9 mouse cellular contexts compared by ENCODE assay signal in genomic region chr10:80741146-80741545, GRCm38 (mm10). TPM values are rescaled to one million over a fixed set of nuclear protein-coding genes. Genes with fewer than 3 reads are reported as not detected.
DNase-seq lines count a peak whose midpoint lies in the region; ATAC-seq and TF ChIP-seq lines count a peak whose summit lies in the region.
"Had no signal": no experiment of that assay in that cellular context is flagged by ENCODE, and none has a peak within 500 bp of the region (broad histone marks: within the 10 kb centered on the region; RNA-seq: fewer than 3 reads in every experiment).

No protein-coding gene starts in this region.

- peaks cover 12% of the 10 kb centered on the region for H3K36me3 ChIP-seq in heart, embryonic 10.5 days
- 0 out of 2 replicates have a peak, but pooled peaks cover 4% of the 10 kb centered on the region for H3K36me3 ChIP-seq in kidney, postnatal 0 days (ENCODE audit: insufficient read depth, low read length)
- peaks cover 34% of the 10 kb centered on the region for H3K36me3 ChIP-seq in midbrain, embryonic 10.5 days

- peaks cover 43% of the 10 kb centered on the region for H3K4me1 ChIP-seq in heart, embryonic 10.5 days
- H3K4me1 ChIP-seq in kidney, postnatal 0 days (replicated peaks; ENCODE audit: insufficient read depth, low read length) = peaks cover 18% of the 10 kb centered on the region
- peaks cover 35% of the 10 kb centered on the region for H3K4me1 ChIP-seq in midbrain, embryonic 10.5 days

- WGBS in heart, embryonic 10.5 days = 25% methylated on average over 5 of the region's 5 CpGs
- WGBS in kidney, postnatal 0 days = 18% methylated on average over 5 of the region's 5 CpGs
- 37% methylated on average over 5 of the region's 5 CpGs for WGBS in midbrain, embryonic 10.5 days

- peak; percentile 5 for DNase-seq in embryo, embryonic 11 days
- no peak for DNase-seq in embryo, embryonic 10 days (ENCODE audit: low spot score)
- DNase-seq in adrenal gland, postnatal 14 days = peak; percentile 48
- DNase-seq in heart, embryonic 10.5 days (ENCODE audit: low spot score) = no peak
- peak; percentile 20 for DNase-seq in kidney, postnatal 0 days (ENCODE audit: low spot score)
- DNase-seq in midbrain, embryonic 10.5 days (ENCODE audit: low spot score) = no peak
- no peak for DNase-seq in urinary bladder, postnatal 25 days (ENCODE audit: low spot score)
- no peak for DNase-seq in right cerebral cortex, adult 18-20 months

- H3K27me3 ChIP-seq in heart, embryonic 10.5 days (ENCODE audit: insufficient read depth, poor library complexity, severe bottlenecking) = no peaks in the 10 kb centered on the region
- no peaks in the 10 kb centered on the region for H3K27me3 ChIP-seq in kidney, postnatal 0 days (ENCODE audit: insufficient read depth, low read length)
- no peaks in the 10 kb centered on the region for H3K27me3 ChIP-seq in midbrain, embryonic 10.5 days (ENCODE audit: low read depth, poor library complexity, severe bottlenecking)
- H3K27me3 ChIP-seq: Patski had no signal

- H3K4me3 ChIP-seq in heart, embryonic 10.5 days = peak overlapping the region; percentile 97
- peak overlapping the region; percentile 93 for H3K4me3 ChIP-seq in kidney, postnatal 0 days (replicated peaks; ENCODE audit: low read depth, low read length)
- peak overlapping the region; percentile 99 for H3K4me3 ChIP-seq in midbrain, embryonic 10.5 days

- peak overlapping the region; percentile 97 for H3K9ac ChIP-seq in kidney, postnatal 0 days (ENCODE audit: low read depth, low read length)

- peak overlapping the region; percentile 92 for H3K27ac ChIP-seq in heart, embryonic 10.5 days
- H3K27ac ChIP-seq in kidney, postnatal 0 days = peak overlapping the region; percentile 86; the same call in 1 of the 2 replicates
- H3K27ac ChIP-seq in midbrain, embryonic 10.5 days (replicated peaks) = peak overlapping the region; percentile 94

- TF ChIP-seq CTCF in kidney, postnatal 0 days (IDR thresholded peaks at IDR 0.05; ENCODE audit: low read depth) = no peak

- ATAC-seq in kidney, postnatal 0 days (replicated peaks; ENCODE audit: low FRiP score, low read depth) = no peak
- ATAC-seq: Patski had no signal

- H3K9me3 ChIP-seq in heart, embryonic 10.5 days = no peaks in the 10 kb centered on the region
- no peaks in the 10 kb centered on the region for H3K9me3 ChIP-seq in kidney, postnatal 0 days (replicated peaks; ENCODE audit: low read length)
- H3K9me3 ChIP-seq in midbrain, embryonic 10.5 days (replicated peaks) = no peaks in the 10 kb centered on the region

- H3K4me2 ChIP-seq in kidney, postnatal 0 days (ENCODE audit: low read length) = peak overlapping the region; percentile 91

RNA-seq across cellular contexts. Expression of gene Ap3d1, which starts 0.9 kb away (rescaled TPM):
- 80.3 and 85.6 TPM in 2 replicates for total RNA-seq in adrenal gland, postnatal 14 days (2021)
- 53.1 and 60.4 TPM in 2 replicates for polyA plus RNA-seq in heart, embryonic 10.5 days (2016; fragmentation: Nextera tagmentation; extraction: Ambion mirVana)
- polyA plus RNA-seq in kidney, postnatal 0 days (2015; fragmentation: Nextera tagmentation; extraction: Ambion mirVana) = 54.2 and 58.3 TPM in 2 replicates
- 57.1 and 62.5 TPM in 2 replicates for polyA plus RNA-seq in midbrain, embryonic 10.5 days (2016; fragmentation: Nextera tagmentation; extraction: Ambion mirVana)

RNA-seq across cellular contexts. Expression of gene Dot1l, which starts 13.9 kb away (rescaled TPM):
- total RNA-seq in adrenal gland, postnatal 14 days (2021) = 82.3 and 90.7 TPM in 2 replicates
- polyA plus RNA-seq in heart, embryonic 10.5 days (2016; fragmentation: Nextera tagmentation; extraction: Ambion mirVana) = 25.6 and 26.1 TPM in 2 replicates
- 9.7 and 9.9 TPM in 2 replicates for polyA plus RNA-seq in kidney, postnatal 0 days (2015; fragmentation: Nextera tagmentation; extraction: Ambion mirVana)
- polyA plus RNA-seq in midbrain, embryonic 10.5 days (2016; fragmentation: Nextera tagmentation; extraction: Ambion mirVana) = 19.1 and 19.8 TPM in 2 replicates

RNA-seq across cellular contexts. Expression of gene Izumo4, which starts 39.2 kb away (rescaled TPM):
- 12.1 and 12.6 TPM in 2 replicates for total RNA-seq in adrenal gland, postnatal 14 days (2021)
- 12.8 and 14.4 TPM in 2 replicates for polyA plus RNA-seq in heart, embryonic 10.5 days (2016; fragmentation: Nextera tagmentation; extraction: Ambion mirVana)
- polyA plus RNA-seq in kidney, postnatal 0 days (2015; fragmentation: Nextera tagmentation; extraction: Ambion mirVana) = 22.4 and 24.5 TPM in 2 replicates
- 8.9 and 15.7 TPM in 2 replicates for polyA plus RNA-seq in midbrain, embryonic 10.5 days (2016; fragmentation: Nextera tagmentation; extraction: Ambion mirVana)

RNA-seq across cellular contexts. Expression of gene Mob3a, which starts 39.4 kb away (rescaled TPM):
- total RNA-seq in adrenal gland, postnatal 14 days (2021) = 12.8 and 24.1 TPM in 2 replicates
- polyA plus RNA-seq in heart, embryonic 10.5 days (2016; fragmentation: Nextera tagmentation; extraction: Ambion mirVana) = 54.8 and 56.8 TPM in 2 replicates
- polyA plus RNA-seq in kidney, postnatal 0 days (2015; fragmentation: Nextera tagmentation; extraction: Ambion mirVana) = 22.3 and 26.7 TPM in 2 replicates
- 69.9 and 73.9 TPM in 2 replicates for polyA plus RNA-seq in midbrain, embryonic 10.5 days (2016; fragmentation: Nextera tagmentation; extraction: Ambion mirVana)

RNA-seq across cellular contexts. Expression of gene Sf3a2, which starts 56.9 kb away (rescaled TPM):
- 47.6 and 52.2 TPM in 2 replicates for total RNA-seq in adrenal gland, postnatal 14 days (2021)
- polyA plus RNA-seq in heart, embryonic 10.5 days (2016; fragmentation: Nextera tagmentation; extraction: Ambion mirVana) = 70.6 and 84.1 TPM in 2 replicates
- polyA plus RNA-seq in kidney, postnatal 0 days (2015; fragmentation: Nextera tagmentation; extraction: Ambion mirVana) = 57.1 and 61.9 TPM in 2 replicates
- 108 and 112 TPM in 2 replicates for polyA plus RNA-seq in midbrain, embryonic 10.5 days (2016; fragmentation: Nextera tagmentation; extraction: Ambion mirVana)

Comparison
In these comparisons a context has a peak if more than half of its experiments do, and no peak if none do; other contexts are left out.
1. DNase-seq: peak in embryo, embryonic 11 days (single experiment), adrenal gland, postnatal 14 days (single experiment) and kidney, postnatal 0 days (single experiment); none in embryo, embryonic 10 days (single experiment), heart, embryonic 10.5 days (single experiment), midbrain, embryonic 10.5 days (single experiment), urinary bladder, postnatal 25 days (single experiment) and right cerebral cortex, adult 18-20 months (single experiment).
2. Peak in every context shown above with its lines, with median percentiles within 50 percentile points of each other: H3K27ac ChIP-seq and H3K4me3 ChIP-seq.